Mouse (Mus musculus): Measurements from ENCODE around the gene Fam241b.
A peak's percentile ranks its signal among the peaks of the same experiment; 100 is the strongest.

Fam241b gene

GRCm38 (mm10) chr10:62143820-62144219, at the start of gene Fam241b:
TSS of gene Fam241b (minus strand) at chr10:62143920.
- DNase-seq, result no peak

- peak; percentile 91 for DNase-seq
Observed at GRCm38 (mm10) chr10:62192701-62193157, 49.0 kb upstream of the Fam241b start.

GRCm38 (mm10) chr10:62190821-62191220, 47.1 kb upstream of the Fam241b start:
- DNase-seq, result no peak

GRCm38 (mm10) chr10:62189910-62190309, 46.2 kb upstream of the Fam241b start:
- no peak for DNase-seq

GRCm38 (mm10) chr10:62189303-62189702, 45.6 kb upstream of the Fam241b start:
- DNase-seq, result no peak

- DNase-seq, result peak; percentile 90 to 93
Observed at GRCm38 (mm10) chr10:62186882-62187281, 43.2 kb upstream of the Fam241b start.

- DNase-seq, result peak; percentile 99
Observed at GRCm38 (mm10) chr10:62183053-62183452, 39.3 kb upstream of the Fam241b start.

- peak in 1 of 2 experiments; percentile 40 for DNase-seq
Observed at GRCm38 (mm10) chr10:62182471-62183014, 38.8 kb upstream of the Fam241b start.

- DNase-seq, result peak; percentile 64 to 66
Observed at GRCm38 (mm10) chr10:62181701-62182100, 38.0 kb upstream of the Fam241b start.

GRCm38 (mm10) chr10:62179944-62180343, 36.2 kb upstream of the Fam241b start:
- no peak for DNase-seq

GRCm38 (mm10) chr10:62174533-62175313, 31.0 kb upstream of the Fam241b start:
- no peak for DNase-seq

GRCm38 (mm10) chr10:62173941-62174448, 30.3 kb upstream of the Fam241b start:
- DNase-seq, result no peak

- no peak for DNase-seq
Observed at GRCm38 (mm10) chr10:62172841-62173553, 29.3 kb upstream of the Fam241b start.

GRCm38 (mm10) chr10:62162410-62162809, 18.7 kb upstream of the Fam241b start:
- no peak for DNase-seq

GRCm38 (mm10) chr10:62149929-62150328, 6.2 kb upstream of the Fam241b start:
- DNase-seq, result no peak

- DNase-seq, result peak; percentile 27 to 36
Observed at GRCm38 (mm10) chr10:62147466-62148248, 3.9 kb upstream of the Fam241b start.

GRCm38 (mm10) chr10:62145957-62146356, 2.2 kb upstream of the Fam241b start:
- no peak for DNase-seq

- DNase-seq, result no peak
Observed at GRCm38 (mm10) chr10:62138040-62138439, 5.7 kb downstream of the Fam241b start.

GRCm38 (mm10) chr10:62137150-62137549, 6.6 kb downstream of the Fam241b start:
- DNase-seq, result no peak

- DNase-seq, result no peak
Observed at GRCm38 (mm10) chr10:62135696-62136470, 7.8 kb downstream of the Fam241b start.

GRCm38 (mm10) chr10:62132691-62133281, 10.9 kb downstream of the Fam241b start, which contains the start of gene Neurog3:
TSS of gene Neurog3 (plus strand) at chr10:62133090.
- DNase-seq, result no peak
